Mouse (Mus musculus) C2C12 (cell line): ENCODE measurements around the gene Slc35f6. TPM values are rescaled to one million over a fixed set of nuclear protein-coding genes. Genes with fewer than 3 reads are reported as not detected.

Experiments
- H3K27me3 ChIP-seq: one replicate; pipeline ENCODE4 v1.6.1; 2011; ENCODE audit not compliant: control insufficient read depth, insufficient read depth, insufficient read length
- H3K36me3 ChIP-seq: one replicate; pipeline ENCODE4 v1.6.1; 2011; ENCODE audit not compliant: control insufficient read depth, insufficient read depth
- H3K4me3 ChIP-seq: one replicate; pipeline ENCODE4 v1.5.1; 2011; ENCODE audit warnings: mild to moderate bottlenecking, control low read depth; ENCODE audit not compliant: poor library complexity, insufficient read depth, severe bottlenecking
- H3K79me2 ChIP-seq: one replicate; pipeline ENCODE4 v1.6.1; 2011; ENCODE audit not compliant: control insufficient read depth, insufficient read depth
- H3K79me3 ChIP-seq: one replicate; pipeline ENCODE4 v1.6.1; 2011; ENCODE audit warnings: low read depth, control low read depth
- H3ac ChIP-seq: one replicate; pipeline ENCODE3; 2011; ENCODE audit warnings: low read depth; ENCODE audit not compliant: control insufficient read depth, insufficient read length
- CEBPB ChIP-seq: IDR thresholded peaks from one replicate; pipeline ENCODE4 v1.6.1; 2011; ENCODE audit warnings: low read depth, mild to moderate bottlenecking, control low read depth, moderate library complexity
- CTCF ChIP-seq: IDR thresholded peaks from one replicate; pipeline ENCODE4 v1.5.1; 2011; ENCODE audit not compliant: control insufficient read depth, insufficient read depth, insufficient read length
- FOSL1 ChIP-seq: IDR thresholded peaks from one replicate; pipeline ENCODE4 v1.8.0; 2011; ENCODE audit warnings: mild to moderate bottlenecking, low read length; ENCODE audit not compliant: poor library complexity, insufficient read depth, severe bottlenecking
- MAX ChIP-seq: IDR thresholded peaks from one replicate; pipeline ENCODE4 v1.6.1; 2011; ENCODE audit warnings: mild to moderate bottlenecking, control low read depth
- MYOD1 ChIP-seq: IDR thresholded peaks from one replicate; pipeline ENCODE4 v1.6.1; 2011; ENCODE audit warnings: low read depth; ENCODE audit not compliant: control insufficient read depth, insufficient read length
- MYOG ChIP-seq: IDR thresholded peaks from one replicate; pipeline ENCODE4 v1.6.1; 2011; ENCODE audit not compliant: control insufficient read depth, insufficient read length; ENCODE audit errors: extremely low read depth
- USF1 ChIP-seq: IDR thresholded peaks from one replicate; pipeline ENCODE4 v1.6.1; 2011; ENCODE audit warnings: low read depth, mild to moderate bottlenecking, control low read depth, moderate library complexity
- polyA plus RNA-seq: library from polyadenylated mRNA; unstranded; fragments of >200 nt; fragmentation: generic; extraction: Trizol; gene quantifications from one replicate; pipeline ENCODE4 v1.2.1, GENCODE M21; 2012; ENCODE audit warnings: missing spikeins

Slc35f6 gene
- polyA plus RNA-seq, 1 experiment, result 24.9 TPM

- Histone ChIP-seq H3K79me3 (no peaks in the 10 kb centered on the region), H3K4me3 (no peak overlapping the region), H3K27me3 (peaks cover 43% of the 10 kb centered on the region), H3K79me2 (no peaks in the 10 kb centered on the region), H3ac (no peak overlapping the region), H3K36me3 (no peaks in the 10 kb centered on the region)
- no peak for TF ChIP-seq USF1
- TF ChIP-seq MYOD1, result no peak
Measured at GRCm38 (mm10) chr5:30626331-30627105, 21.2 kb upstream of the Slc35f6 start.

DNA sequence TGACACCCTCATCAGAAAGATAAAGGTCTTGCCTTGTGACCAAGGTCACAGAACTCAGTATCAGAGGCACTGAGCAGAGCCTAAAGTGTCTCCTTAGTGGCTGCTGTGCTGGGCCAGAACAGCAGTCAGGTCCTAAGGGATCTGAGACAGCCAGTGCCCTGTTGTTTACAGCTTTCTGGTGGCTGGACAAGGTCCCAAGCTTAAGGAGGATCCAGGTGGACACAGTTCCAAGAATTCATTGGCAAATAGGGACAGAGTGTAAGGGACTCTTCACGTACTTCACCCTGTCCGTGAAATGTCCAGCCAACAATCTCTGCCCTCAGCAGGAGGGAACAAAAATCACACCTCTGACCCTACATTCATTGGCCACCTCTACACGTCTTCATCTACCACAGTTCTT is 19.2 kb upstream of the Slc35f6 start:
- Histone ChIP-seq H3K79me3 (no peaks in the 10 kb centered on the region), H3ac (no peak overlapping the region), H3K79me2 (no peaks in the 10 kb centered on the region), H3K27me3 (peaks cover 35% of the 10 kb centered on the region), H3K4me3 (no peak overlapping the region), H3K36me3 (no peaks in the 10 kb centered on the region)
- TF ChIP-seq FOSL1 (no peak), CEBPB (no peak), MYOD1 (no peak), CTCF (no peak), USF1 (no peak), MAX (no peak), MYOG (no peak)

GRCm38 (mm10) chr5:30630401-30630800 is 17.3 kb upstream of the Slc35f6 start:
- H3K27me3 ChIP-seq, result peaks cover 28% of the 10 kb centered on the region
- no peaks in the 10 kb centered on the region for H3K79me2 ChIP-seq
- H3K36me3 ChIP-seq, result no peaks in the 10 kb centered on the region
- TF ChIP-seq CTCF (no peak), CEBPB (no peak), USF1 (no peak), FOSL1 (no peak), MAX (no peak)
- H3K79me3 ChIP-seq, result no peaks in the 10 kb centered on the region
- H3K4me3 ChIP-seq, result no peak overlapping the region
- H3ac ChIP-seq, result no peak overlapping the region

GRCm38 (mm10) chr5:30632134-30632533 is 15.6 kb upstream of the Slc35f6 start:
- TF ChIP-seq CEBPB, result no peak
- no peak for TF ChIP-seq MYOG
- TF ChIP-seq USF1, result no peak
- no peak for TF ChIP-seq CTCF
- no peak for TF ChIP-seq MYOD1
- no peak for TF ChIP-seq FOSL1
- no peak for TF ChIP-seq MAX
- Histone ChIP-seq H3K4me3 (no peak overlapping the region), H3ac (no peak overlapping the region), H3K79me3 (no peaks in the 10 kb centered on the region), H3K27me3 (peaks cover 34% of the 10 kb centered on the region), H3K79me2 (no peaks in the 10 kb centered on the region), H3K36me3 (no peaks in the 10 kb centered on the region)

DNA sequence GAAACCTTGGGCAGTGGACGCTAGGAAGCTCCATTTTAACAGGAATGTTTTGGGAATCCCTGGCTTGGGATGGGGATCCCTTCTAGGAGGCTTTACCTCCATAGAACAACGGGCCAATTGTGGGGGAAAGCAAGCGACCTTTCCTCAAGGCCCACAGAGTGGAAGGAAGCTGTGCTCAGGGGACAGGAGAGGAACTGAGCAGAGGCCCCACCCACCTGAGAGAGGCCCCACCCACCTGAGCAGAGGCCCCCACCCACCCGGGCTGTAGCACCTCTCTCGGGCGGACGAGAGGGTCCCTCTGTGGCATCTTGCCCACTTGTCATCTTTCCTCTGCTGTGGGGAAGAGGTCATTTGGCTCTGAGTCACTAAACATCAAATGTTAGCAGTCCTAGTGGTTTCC is 10.7 kb upstream of the Slc35f6 start:
- Histone ChIP-seq H3K36me3 (no peaks in the 10 kb centered on the region), H3K79me3 (no peaks in the 10 kb centered on the region), H3K27me3 (peaks cover 18% of the 10 kb centered on the region), H3K79me2 (no peaks in the 10 kb centered on the region), H3ac (no peak overlapping the region), H3K4me3 (no peak overlapping the region)
- TF ChIP-seq MYOG, result no peak
- no peak for TF ChIP-seq CEBPB
- no peak for TF ChIP-seq USF1
- no peak for TF ChIP-seq MYOD1
- TF ChIP-seq FOSL1, result no peak
- no peak for TF ChIP-seq CTCF
- no peak for TF ChIP-seq MAX

DNA sequence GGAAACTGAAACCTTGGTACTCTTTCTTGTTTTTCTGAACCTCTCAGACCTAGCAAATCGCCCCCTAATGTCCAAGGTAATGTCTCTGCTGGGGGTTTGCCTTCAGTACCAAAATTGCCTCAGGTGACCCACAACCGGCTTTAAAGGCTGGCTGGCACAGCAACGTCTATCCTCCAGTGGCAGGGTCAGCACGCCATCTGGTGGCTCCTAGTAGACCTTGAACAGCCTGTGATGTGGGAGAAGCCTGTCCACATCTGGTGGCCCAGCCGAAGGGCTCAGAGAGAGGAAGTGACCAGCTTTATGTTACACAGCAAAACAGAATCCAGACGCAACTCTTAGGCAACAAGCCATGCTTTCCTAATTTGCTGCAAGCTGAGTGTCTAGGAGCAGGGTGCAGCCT is 9.7 kb upstream of the Slc35f6 start:
- H3K79me3 ChIP-seq, result no peaks in the 10 kb centered on the region
- TF ChIP-seq USF1 (no peak), CTCF (peak; percentile 84), MYOG (no peak), MYOD1 (no peak), FOSL1 (no peak)
- no peak overlapping the region for H3ac ChIP-seq
- H3K27me3 ChIP-seq, result peaks cover 14% of the 10 kb centered on the region
- H3K36me3 ChIP-seq, result no peaks in the 10 kb centered on the region
- no peaks in the 10 kb centered on the region for H3K79me2 ChIP-seq
- H3K4me3 ChIP-seq, result no peak overlapping the region
